Mouse (Mus musculus): ENCODE data around the gene Spata13. TPM values are rescaled to one million over a fixed set of nuclear protein-coding genes. Genes with fewer than 3 reads are reported as not detected.
A peak's percentile ranks its signal among the peaks of the same experiment; 100 is the strongest.

Gene Spata13
- polyA plus RNA-seq, 1 experiment from 2014 or later, result 18.1 TPM

DNA sequence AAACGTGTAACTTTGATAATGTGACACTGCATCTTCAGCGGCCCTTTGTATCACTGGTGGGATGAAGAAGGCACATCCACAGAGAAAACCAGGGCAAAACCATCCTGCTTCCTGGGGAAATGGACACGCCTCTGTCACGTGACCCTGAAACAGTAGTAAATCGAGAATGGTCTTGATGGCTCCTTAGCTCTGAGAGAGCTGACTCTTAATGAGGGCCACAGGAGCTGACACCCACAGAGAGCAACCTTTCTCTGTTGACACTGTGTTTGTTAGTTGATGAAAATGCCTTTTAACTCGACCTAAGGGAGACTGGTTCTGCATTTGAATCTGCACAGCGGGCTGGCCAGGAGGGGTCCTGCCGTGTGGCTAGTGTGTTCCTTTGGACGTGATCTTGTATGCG lies 128.0 kb downstream of the Spata13 start:
- H3K9me3 ChIP-seq, result no peaks in the 10 kb centered on the region
- no peaks in the 10 kb centered on the region for H3K27me3 ChIP-seq
- H3K9ac ChIP-seq, result no peak overlapping the region
- no peak overlapping the region for H3K27ac ChIP-seq
- no peak for ATAC-seq (ENCODE audit: borderline replicate concordance, extremely low read depth, low FRiP score, low TSS enrichment)
- no peak overlapping the region for H3K4me2 ChIP-seq
- H3K36me3 ChIP-seq, result peaks cover 6% of the 10 kb centered on the region; the same call in 1 of the 2 replicates
- 0 out of 2 replicates have a peak, but pooled peaks cover 14% of the 10 kb centered on the region for H3K4me1 ChIP-seq
- WGBS, result 75% methylated on average over 10 of the region's 10 CpGs
- no peak overlapping the region for H3K4me3 ChIP-seq

DNA sequence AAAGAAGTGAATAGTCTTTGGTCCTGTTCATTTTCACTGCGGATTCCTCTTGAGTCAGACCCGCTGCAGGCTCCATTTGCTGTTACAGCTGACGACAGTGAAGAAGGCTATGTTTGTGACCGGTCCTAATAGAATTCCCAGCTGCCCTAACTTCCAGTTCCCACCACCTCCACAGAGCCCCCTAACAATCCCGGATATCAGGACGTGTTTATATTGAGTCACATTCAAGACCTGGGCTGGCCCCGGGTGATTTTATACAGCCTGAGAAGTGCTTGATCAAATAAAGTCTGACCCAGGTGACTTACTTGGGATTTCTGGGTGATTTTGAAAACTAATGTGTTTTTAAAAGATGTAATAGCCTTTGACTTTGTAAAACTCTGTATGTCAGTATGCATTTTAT lies 129.0 kb downstream of the Spata13 start:
- ATAC-seq (ENCODE audit: borderline replicate concordance, extremely low read depth, low FRiP score, low TSS enrichment), result no peak
- no peak overlapping the region for H3K27ac ChIP-seq
- no peak overlapping the region for H3K4me3 ChIP-seq
- 42% methylated on average over 7 of the region's 7 CpGs for WGBS
- peaks cover 19% of the 10 kb centered on the region; the same call in 1 of the 2 replicates for H3K4me1 ChIP-seq
- H3K9ac ChIP-seq, result no peak overlapping the region
- no peak overlapping the region for H3K4me2 ChIP-seq
- H3K36me3 ChIP-seq, result 0 out of 2 replicates have a peak, but pooled peaks cover 4% of the 10 kb centered on the region
- H3K9me3 ChIP-seq, result no peaks in the 10 kb centered on the region
- no peaks in the 10 kb centered on the region for H3K27me3 ChIP-seq

- H3K36me3 ChIP-seq, result 0 out of 2 replicates have a peak, but pooled peaks cover 4% of the 10 kb centered on the region
- H3K9ac ChIP-seq, result no peak overlapping the region
- 82% methylated on average over 5 of the region's 5 CpGs for WGBS
- H3K27ac ChIP-seq, result no peak overlapping the region
- H3K9me3 ChIP-seq, result no peaks in the 10 kb centered on the region
- no peak overlapping the region for H3K4me3 ChIP-seq
- H3K4me1 ChIP-seq, result peaks cover 19% of the 10 kb centered on the region; the same call in 1 of the 2 replicates
- no peaks in the 10 kb centered on the region for H3K27me3 ChIP-seq
- no peak overlapping the region for H3K4me2 ChIP-seq
- no peak for ATAC-seq (ENCODE audit: borderline replicate concordance, extremely low read depth, low FRiP score, low TSS enrichment)
Measured at GRCm38 (mm10) chr14:60763746-60764145, 129.9 kb downstream of the Spata13 start.

DNA sequence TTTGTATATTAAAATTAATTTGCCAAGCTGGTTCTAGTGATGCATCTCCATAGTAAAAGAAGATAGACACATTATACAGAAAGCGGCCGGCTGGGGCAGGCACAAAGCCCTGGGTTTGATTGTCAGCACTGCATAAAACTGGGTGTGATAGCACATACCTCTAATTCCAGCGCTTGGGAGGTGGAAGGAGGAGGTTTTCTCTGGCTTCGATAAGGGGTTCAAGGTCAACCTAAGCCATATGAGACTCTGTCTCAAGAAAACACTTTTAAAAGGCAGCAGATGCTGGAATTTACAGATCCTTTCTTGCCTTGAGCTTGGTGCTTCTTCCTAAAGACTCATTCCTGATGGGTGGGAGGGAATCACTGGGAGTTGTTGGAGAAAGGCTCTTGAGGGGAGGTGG lies 130.7 kb downstream of the Spata13 start:
- H3K36me3 ChIP-seq, result 0 out of 2 replicates have a peak, but pooled peaks cover 4% of the 10 kb centered on the region
- peaks cover 19% of the 10 kb centered on the region; the same call in 1 of the 2 replicates for H3K4me1 ChIP-seq
- WGBS, result 78% methylated on average over 4 of the region's 4 CpGs
- H3K9ac ChIP-seq, result no peak overlapping the region
- H3K27ac ChIP-seq, result no peak overlapping the region
- no peaks in the 10 kb centered on the region for H3K9me3 ChIP-seq
- no peak overlapping the region for H3K4me2 ChIP-seq
- no peaks in the 10 kb centered on the region for H3K27me3 ChIP-seq
- H3K4me3 ChIP-seq, result no peak overlapping the region
- no peak for ATAC-seq (ENCODE audit: borderline replicate concordance, extremely low read depth, low FRiP score, low TSS enrichment)

- Histone ChIP-seq H3K4me3 (no peak overlapping the region), H3K27ac (0 out of 2 replicates have a peak overlapping the region, but pooled peaks have one; percentile 26), H3K4me2 (no peak overlapping the region), H3K9me3 (no peaks in the 10 kb centered on the region), H3K27me3 (no peaks in the 10 kb centered on the region), H3K4me1 (peaks cover 19% of the 10 kb centered on the region; the same call in 1 of the 2 replicates), H3K9ac (no peak overlapping the region), H3K36me3 (0 out of 2 replicates have a peak, but pooled peaks cover 4% of the 10 kb centered on the region)
- ATAC-seq (ENCODE audit: borderline replicate concordance, extremely low read depth, low FRiP score, low TSS enrichment), result no peak
- WGBS, result 60% methylated on average over 2 of the region's 2 CpGs
Measured at GRCm38 (mm10) chr14:60765025-60765424, 131.2 kb downstream of the Spata13 start.

GRCm38 (mm10) chr14:60767884-60768283 lies 134.1 kb downstream of the Spata13 start, which contains the start of gene C1qtnf9:
C1qtnf9 (plus strand) TSS chr14:60768134.
- no peaks in the 10 kb centered on the region for H3K27me3 ChIP-seq
- peaks cover 13% of the 10 kb centered on the region; the same call in 1 of the 2 replicates for H3K4me1 ChIP-seq
- no peak within 1 kb of the TSS for H3K4me3 ChIP-seq
- H3K27ac ChIP-seq, result 0 out of 2 replicates have a peak within 1 kb of the TSS, but pooled peaks have one; percentile 7
- H3K9ac ChIP-seq, result no peak within 1 kb of the TSS
- ATAC-seq (ENCODE audit: borderline replicate concordance, extremely low read depth, low FRiP score, low TSS enrichment), result no peak
- H3K9me3 ChIP-seq, result no peaks in the 10 kb centered on the region
- H3K36me3 ChIP-seq, result no peaks in the 10 kb centered on the region
- 43% methylated on average over 4 of the region's 4 CpGs for WGBS
- no peak within 1 kb of the TSS for H3K4me2 ChIP-seq

DNA sequence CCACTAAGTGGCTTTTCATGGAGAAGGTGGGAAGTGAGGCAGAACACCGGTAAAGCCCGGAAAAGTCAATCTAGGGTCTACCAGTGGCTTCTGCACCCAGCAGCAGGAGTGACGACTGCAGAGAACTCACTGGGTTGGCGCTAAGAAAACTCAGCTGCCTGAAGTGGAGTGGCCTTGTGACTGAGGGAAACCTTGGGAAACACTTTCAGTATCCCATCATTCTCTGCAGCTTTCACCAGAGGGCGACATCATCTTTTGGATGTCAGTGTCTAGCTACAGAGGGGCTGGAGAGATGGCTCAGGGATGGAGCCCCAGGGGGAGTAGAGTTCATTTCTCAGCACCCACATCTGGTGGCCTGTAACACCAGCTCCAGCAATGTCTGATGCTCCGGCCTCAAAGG lies 135.5 kb downstream of the Spata13 start:
- no peaks in the 10 kb centered on the region for H3K9me3 ChIP-seq
- H3K4me1 ChIP-seq, result peaks cover 5% of the 10 kb centered on the region; the same call in 1 of the 2 replicates
- H3K27ac ChIP-seq, result no peak overlapping the region
- H3K4me2 ChIP-seq, result no peak overlapping the region
- 37% methylated on average over 6 of the region's 6 CpGs for WGBS
- H3K9ac ChIP-seq, result no peak overlapping the region
- no peaks in the 10 kb centered on the region for H3K27me3 ChIP-seq
- no peaks in the 10 kb centered on the region for H3K36me3 ChIP-seq
- no peak overlapping the region for H3K4me3 ChIP-seq
- ATAC-seq (ENCODE audit: borderline replicate concordance, extremely low read depth, low FRiP score, low TSS enrichment), result no peak

GRCm38 (mm10) chr14:60770594-60770993 lies 136.8 kb downstream of the Spata13 start:
- no peak for ATAC-seq (ENCODE audit: borderline replicate concordance, extremely low read depth, low FRiP score, low TSS enrichment)

GRCm38 (mm10) chr14:60771057-60771456 lies 137.3 kb downstream of the Spata13 start:
- H3K4me1 ChIP-seq, result peaks cover 5% of the 10 kb centered on the region; the same call in 1 of the 2 replicates
- peak overlapping the region; percentile 63 for H3K4me2 ChIP-seq

More at GRCm38 (mm10) chr14:60770594-60770993, 136.8 kb downstream of the Spata13 start:
- Histone ChIP-seq H3K9me3 (no peaks in the 10 kb centered on the region), H3K4me1 (peaks cover 5% of the 10 kb centered on the region; the same call in 1 of the 2 replicates), H3K9ac (no peak overlapping the region), H3K27me3 (no peaks in the 10 kb centered on the region), H3K27ac (no peak overlapping the region), H3K4me2 (peak overlapping the region; percentile 63), H3K36me3 (no peaks in the 10 kb centered on the region), H3K4me3 (no peak overlapping the region)
- 66% methylated on average over 6 of the region's 6 CpGs for WGBS

GRCm38 (mm10) chr14:60773476-60773875 lies 139.7 kb downstream of the Spata13 start:
- WGBS, result 72% methylated on average over 2 of the region's 2 CpGs

More at GRCm38 (mm10) chr14:60771057-60771456, 137.3 kb downstream of the Spata13 start:
- H3K27ac ChIP-seq, result no peak overlapping the region
- H3K9ac ChIP-seq, result no peak overlapping the region
- no peaks in the 10 kb centered on the region for H3K36me3 ChIP-seq
- H3K27me3 ChIP-seq, result no peaks in the 10 kb centered on the region
- H3K9me3 ChIP-seq, result no peaks in the 10 kb centered on the region
- peak overlapping the region; percentile 31 for H3K4me3 ChIP-seq
- peak; percentile 65; the same call in 1 of the 2 replicates for ATAC-seq (ENCODE audit: borderline replicate concordance, extremely low read depth, low FRiP score, low TSS enrichment)
- 4% methylated on average over 8 of the region's 8 CpGs for WGBS

GRCm38 (mm10) chr14:60776521-60776920 lies 142.7 kb downstream of the Spata13 start:
- no peaks in the 10 kb centered on the region for H3K27me3 ChIP-seq
- no peak overlapping the region for H3K4me3 ChIP-seq
- no peak overlapping the region for H3K4me2 ChIP-seq
- no peak overlapping the region for H3K27ac ChIP-seq
- H3K9me3 ChIP-seq, result no peaks in the 10 kb centered on the region
- no peak for ATAC-seq (ENCODE audit: borderline replicate concordance, extremely low read depth, low FRiP score, low TSS enrichment)
- H3K4me1 ChIP-seq, result no peaks in the 10 kb centered on the region
- no peak overlapping the region for H3K9ac ChIP-seq
- H3K36me3 ChIP-seq, result no peaks in the 10 kb centered on the region
- 77% methylated on average over 8 of the region's 8 CpGs for WGBS

More at GRCm38 (mm10) chr14:60773476-60773875, 139.7 kb downstream of the Spata13 start:
- Histone ChIP-seq H3K4me3 (no peak overlapping the region), H3K9ac (no peak overlapping the region), H3K36me3 (no peaks in the 10 kb centered on the region), H3K27me3 (no peaks in the 10 kb centered on the region), H3K4me1 (no peaks in the 10 kb centered on the region), H3K27ac (no peak overlapping the region), H3K9me3 (no peaks in the 10 kb centered on the region), H3K4me2 (no peak overlapping the region)
- ATAC-seq (ENCODE audit: borderline replicate concordance, extremely low read depth, low FRiP score, low TSS enrichment), result no peak

GRCm38 (mm10) chr14:60777485-60777919 lies 143.7 kb downstream of the Spata13 start:
- H3K9me3 ChIP-seq, result no peaks in the 10 kb centered on the region
- no peak overlapping the region for H3K4me2 ChIP-seq
- no peaks in the 10 kb centered on the region for H3K36me3 ChIP-seq
- H3K27ac ChIP-seq, result no peak overlapping the region
- H3K27me3 ChIP-seq, result no peaks in the 10 kb centered on the region
- no peak overlapping the region for H3K9ac ChIP-seq
- no peaks in the 10 kb centered on the region for H3K4me1 ChIP-seq
- ATAC-seq (ENCODE audit: borderline replicate concordance, extremely low read depth, low FRiP score, low TSS enrichment), result no peak
- H3K4me3 ChIP-seq, result no peak overlapping the region
- WGBS, result 80% methylated on average over 5 of the region's 5 CpGs

Measured in lung, embryonic 15.5 days (tissue).